Mouse (Mus musculus): Measurements from ENCODE around the gene Gm10097. TPM values are rescaled to one million over a fixed set of nuclear protein-coding genes. Genes with fewer than 3 reads are reported as not detected.

The Gm10097 gene
- polyA plus RNA-seq, 1 experiment from 2014 or later = not detected

DNA sequence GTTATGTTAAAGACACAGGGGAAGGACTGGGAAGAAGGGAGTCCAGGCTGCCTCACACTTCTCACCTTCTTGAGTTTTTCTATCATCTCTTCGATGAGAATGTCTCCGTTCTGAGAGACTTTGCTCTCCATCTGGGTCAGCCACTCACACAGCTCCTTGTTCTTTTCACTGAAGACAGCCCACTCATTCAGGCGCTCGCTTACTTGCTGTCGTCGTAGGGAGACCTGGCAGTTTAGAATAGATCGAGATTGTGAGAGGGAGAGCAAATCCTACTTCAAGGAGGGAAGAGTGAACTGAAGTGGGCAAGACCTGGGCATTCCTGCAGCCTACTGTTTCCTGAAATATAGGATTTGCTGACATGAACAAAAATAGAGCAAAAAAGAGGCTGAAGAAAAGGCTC lies 6.7 kb downstream of the Gm10097 start:
- no peak overlapping the region for H3K9ac ChIP-seq (replicated peaks; ENCODE audit: low read length)
- WGBS = 90% methylated on average over 7 of the region's 7 CpGs
- no peak for ATAC-seq (ENCODE audit: low FRiP score, low TSS enrichment)
- H3K27me3 ChIP-seq (ENCODE audit: insufficient read depth, low read length) = no peaks in the 10 kb centered on the region
- H3K4me2 ChIP-seq (replicated peaks; ENCODE audit: low read depth, low read length) = no peak overlapping the region
- H3K27ac ChIP-seq (ENCODE audit: low read length) = no peak overlapping the region
- 0 out of 2 replicates have a peak, but pooled peaks cover 4% of the 10 kb centered on the region for H3K9me3 ChIP-seq (ENCODE audit: low read length)
- no peak overlapping the region for H3K4me3 ChIP-seq (ENCODE audit: low read length)
- 0 out of 2 replicates have a peak, but pooled peaks cover 4% of the 10 kb centered on the region for H3K4me1 ChIP-seq (ENCODE audit: insufficient read depth, low read length)
- H3K36me3 ChIP-seq (ENCODE audit: insufficient read depth, low read length) = no peaks in the 10 kb centered on the region

- WGBS = 49% methylated on average over 9 of the region's 9 CpGs
- Histone ChIP-seq H3K36me3 (ENCODE audit: insufficient read depth, low read length) (no peaks in the 10 kb centered on the region), H3K27ac (ENCODE audit: low read length) (peak overlapping the region; percentile 28), H3K4me2 (replicated peaks; ENCODE audit: low read depth, low read length) (no peak overlapping the region), H3K9ac (replicated peaks; ENCODE audit: low read length) (no peak overlapping the region), H3K4me1 (ENCODE audit: insufficient read depth, low read length) (0 out of 2 replicates have a peak, but pooled peaks cover 4% of the 10 kb centered on the region), H3K9me3 (ENCODE audit: low read length) (no peaks in the 10 kb centered on the region), H3K27me3 (ENCODE audit: insufficient read depth, low read length) (no peaks in the 10 kb centered on the region), H3K4me3 (ENCODE audit: low read length) (no peak overlapping the region)
- ATAC-seq (ENCODE audit: low FRiP score, low TSS enrichment) = peak; percentile 84
Measured at GRCm38 (mm10) chr10:5079945-5080468, 11.0 kb downstream of the Gm10097 start.

DNA sequence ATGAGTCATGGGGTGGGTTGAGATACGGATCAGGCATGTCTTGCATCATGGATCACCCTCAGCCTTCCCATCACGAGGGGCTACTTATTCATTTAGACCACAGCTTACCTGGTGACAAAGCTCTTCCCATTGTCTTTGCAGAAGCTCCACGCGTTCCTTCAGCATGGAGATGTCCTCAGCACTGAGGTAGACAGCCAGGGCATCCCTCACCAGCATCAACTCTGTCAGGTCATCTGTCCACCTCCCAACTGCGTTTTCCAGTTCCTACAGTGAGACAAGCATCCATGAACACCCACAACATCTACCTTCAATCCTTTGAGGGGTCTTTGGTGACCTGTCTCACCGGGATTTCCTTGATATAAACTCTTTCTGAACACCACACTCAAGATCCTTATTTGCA lies 14.7 kb downstream of the Gm10097 start:
- H3K9me3 ChIP-seq (ENCODE audit: low read length) = no peaks in the 10 kb centered on the region
- no peak overlapping the region for H3K27ac ChIP-seq (ENCODE audit: low read length)
- no peak overlapping the region for H3K9ac ChIP-seq (replicated peaks; ENCODE audit: low read length)
- H3K4me2 ChIP-seq (replicated peaks; ENCODE audit: low read depth, low read length) = no peak overlapping the region
- H3K27me3 ChIP-seq (ENCODE audit: insufficient read depth, low read length) = no peaks in the 10 kb centered on the region
- H3K4me1 ChIP-seq (ENCODE audit: insufficient read depth, low read length) = peaks cover 6% of the 10 kb centered on the region; the same call in 1 of the 2 replicates
- H3K36me3 ChIP-seq (ENCODE audit: insufficient read depth, low read length) = no peaks in the 10 kb centered on the region
- WGBS = 88% methylated on average over 6 of the region's 6 CpGs
- no peak for ATAC-seq (ENCODE audit: low FRiP score, low TSS enrichment)
- H3K4me3 ChIP-seq (ENCODE audit: low read length) = no peak overlapping the region

GRCm38 (mm10) chr10:5085792-5086191 lies 16.8 kb downstream of the Gm10097 start:
- Histone ChIP-seq H3K9me3 (ENCODE audit: low read length) (no peaks in the 10 kb centered on the region), H3K4me3 (ENCODE audit: low read length) (no peak overlapping the region), H3K4me1 (ENCODE audit: insufficient read depth, low read length) (peaks cover 2% of the 10 kb centered on the region; the same call in 1 of the 2 replicates), H3K36me3 (ENCODE audit: insufficient read depth, low read length) (no peaks in the 10 kb centered on the region), H3K27ac (ENCODE audit: low read length) (no peak overlapping the region), H3K9ac (replicated peaks; ENCODE audit: low read length) (no peak overlapping the region), H3K27me3 (ENCODE audit: insufficient read depth, low read length) (no peaks in the 10 kb centered on the region), H3K4me2 (replicated peaks; ENCODE audit: low read depth, low read length) (no peak overlapping the region)
- peak; percentile 84 for ATAC-seq (ENCODE audit: low FRiP score, low TSS enrichment)
- 59% methylated on average over 5 of the region's 5 CpGs for WGBS

DNA sequence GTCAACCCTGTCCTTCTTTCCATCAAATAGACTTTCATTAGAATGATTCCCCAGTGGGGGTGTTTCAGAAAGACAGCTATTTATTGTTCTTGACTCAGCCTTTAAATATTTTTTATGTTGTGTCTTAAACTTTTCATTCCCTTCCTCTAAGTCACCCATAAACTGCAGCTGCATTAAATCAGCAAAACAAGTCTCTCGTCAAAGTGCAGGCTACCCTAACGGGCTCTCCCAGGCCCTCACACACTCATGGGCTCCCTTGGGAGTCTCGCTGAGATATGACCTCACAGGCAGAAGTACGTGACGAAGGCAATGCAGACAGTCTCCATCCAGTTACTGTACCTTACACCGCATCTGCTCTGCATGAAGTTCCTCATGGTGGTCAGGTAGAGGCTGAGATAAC lies 17.3 kb downstream of the Gm10097 start:
- H3K4me1 ChIP-seq (ENCODE audit: insufficient read depth, low read length) = peaks cover 2% of the 10 kb centered on the region; the same call in 1 of the 2 replicates
- H3K4me2 ChIP-seq (replicated peaks; ENCODE audit: low read depth, low read length) = no peak overlapping the region
- no peak overlapping the region for H3K4me3 ChIP-seq (ENCODE audit: low read length)
- no peaks in the 10 kb centered on the region for H3K9me3 ChIP-seq (ENCODE audit: low read length)
- WGBS = 42% methylated on average over 6 of the region's 6 CpGs
- H3K27ac ChIP-seq (ENCODE audit: low read length) = no peak overlapping the region
- no peaks in the 10 kb centered on the region for H3K36me3 ChIP-seq (ENCODE audit: insufficient read depth, low read length)
- H3K27me3 ChIP-seq (ENCODE audit: insufficient read depth, low read length) = no peaks in the 10 kb centered on the region
- ATAC-seq (ENCODE audit: low FRiP score, low TSS enrichment) = peak; percentile 83
- no peak overlapping the region for H3K9ac ChIP-seq (replicated peaks; ENCODE audit: low read length)

DNA sequence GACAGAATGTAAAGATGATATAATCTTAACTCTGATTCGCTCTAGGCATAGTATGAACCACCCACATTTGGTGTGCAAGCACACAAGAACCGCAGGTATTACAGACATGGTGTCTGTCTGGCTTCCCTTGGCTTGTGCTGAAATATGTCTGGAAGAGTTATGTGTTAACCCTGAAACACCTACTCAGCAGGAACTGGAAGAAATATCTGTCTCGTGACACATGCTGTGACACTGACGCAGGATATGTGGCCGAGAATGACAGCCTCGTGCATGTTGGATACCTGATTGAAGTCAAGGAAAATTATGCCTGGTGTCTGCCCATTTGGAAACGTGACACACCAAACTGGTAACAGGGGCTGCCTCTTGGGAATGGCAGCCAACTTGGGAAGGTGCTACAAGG lies 18.3 kb downstream of the Gm10097 start:
- peaks cover 2% of the 10 kb centered on the region; the same call in 1 of the 2 replicates for H3K4me1 ChIP-seq (ENCODE audit: insufficient read depth, low read length)
- no peak overlapping the region for H3K4me2 ChIP-seq (replicated peaks; ENCODE audit: low read depth, low read length)
- no peak overlapping the region for H3K9ac ChIP-seq (replicated peaks; ENCODE audit: low read length)
- no peaks in the 10 kb centered on the region for H3K36me3 ChIP-seq (ENCODE audit: insufficient read depth, low read length)
- no peaks in the 10 kb centered on the region for H3K9me3 ChIP-seq (ENCODE audit: low read length)
- WGBS = 73% methylated on average over 7 of the region's 7 CpGs
- no peak for ATAC-seq (ENCODE audit: low FRiP score, low TSS enrichment)
- H3K27ac ChIP-seq (ENCODE audit: low read length) = no peak overlapping the region
- H3K4me3 ChIP-seq (ENCODE audit: low read length) = no peak overlapping the region
- H3K27me3 ChIP-seq (ENCODE audit: insufficient read depth, low read length) = no peaks in the 10 kb centered on the region

DNA sequence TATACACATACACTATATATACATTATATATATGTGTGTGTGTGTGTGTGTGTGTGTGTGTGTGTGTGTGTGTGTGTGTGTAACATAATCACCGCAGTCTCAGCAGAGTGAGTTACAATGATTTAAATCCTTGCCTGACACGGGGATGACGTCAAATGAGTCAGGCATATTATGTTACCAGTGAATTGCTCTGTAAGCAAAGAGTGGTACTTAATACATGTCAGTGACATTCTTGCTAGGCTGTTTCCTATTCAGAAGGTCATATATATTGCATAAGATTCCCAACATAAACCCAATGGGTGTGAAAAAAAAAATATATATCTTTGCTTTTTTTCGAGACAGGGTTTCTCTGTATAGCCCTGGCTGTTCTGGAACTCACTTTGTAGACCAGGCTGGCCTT lies 20.1 kb downstream of the Gm10097 start:
- no peaks in the 10 kb centered on the region for H3K9me3 ChIP-seq (ENCODE audit: low read length)
- no peaks in the 10 kb centered on the region for H3K27me3 ChIP-seq (ENCODE audit: insufficient read depth, low read length)
- peaks cover 2% of the 10 kb centered on the region; the same call in 1 of the 2 replicates for H3K4me1 ChIP-seq (ENCODE audit: insufficient read depth, low read length)
- H3K9ac ChIP-seq (replicated peaks; ENCODE audit: low read length) = no peak overlapping the region
- H3K36me3 ChIP-seq (ENCODE audit: insufficient read depth, low read length) = no peaks in the 10 kb centered on the region
- H3K4me3 ChIP-seq (ENCODE audit: low read length) = no peak overlapping the region
- H3K27ac ChIP-seq (ENCODE audit: low read length) = no peak overlapping the region
- 45% methylated on average over 4 of the region's 4 CpGs for WGBS
- no peak; the same call in 1 of the 2 replicates for ATAC-seq (ENCODE audit: low FRiP score, low TSS enrichment)
- H3K4me2 ChIP-seq (replicated peaks; ENCODE audit: low read depth, low read length) = no peak overlapping the region

DNA sequence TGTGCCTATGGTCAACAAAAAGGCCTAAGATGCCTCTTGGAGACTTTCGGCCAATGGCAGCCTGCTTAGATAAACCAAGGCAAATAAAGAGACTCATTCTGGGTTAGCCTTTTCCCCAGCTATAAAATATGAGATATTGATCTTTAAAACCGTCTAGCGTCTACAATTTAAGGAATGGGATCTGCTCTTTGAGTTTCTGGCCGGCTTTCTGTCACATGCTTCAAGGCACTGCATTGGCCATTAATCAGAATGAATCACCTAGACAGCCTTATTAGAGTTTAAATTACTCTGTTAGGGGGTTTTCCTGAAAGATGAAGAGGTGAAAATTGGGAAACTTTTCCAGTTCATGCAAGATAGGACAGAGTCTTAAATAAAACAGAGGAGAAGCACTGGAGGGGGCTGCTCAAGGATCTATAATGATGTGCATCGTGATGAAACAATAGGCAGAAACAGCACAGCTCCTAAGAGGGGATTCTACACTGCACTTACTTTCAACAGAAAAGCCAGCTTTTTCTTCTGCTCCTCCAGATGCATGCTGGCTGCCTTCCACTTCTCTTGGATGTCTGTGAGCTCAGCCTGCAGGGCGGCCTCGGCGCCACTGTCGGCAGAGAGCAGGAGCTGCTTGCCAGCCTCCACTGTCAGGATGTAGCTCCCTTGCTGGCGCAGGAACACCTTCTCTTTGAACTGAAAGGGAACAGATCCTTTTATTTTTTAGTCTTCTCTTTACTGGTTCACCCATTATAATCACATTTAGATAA lies 28.2 kb downstream of the Gm10097 start:
- H3K36me3 ChIP-seq (ENCODE audit: insufficient read depth, low read length) = no peaks in the 10 kb centered on the region
- H3K27me3 ChIP-seq (ENCODE audit: insufficient read depth, low read length) = no peaks in the 10 kb centered on the region
- WGBS = 36% methylated on average over 10 of the region's 10 CpGs
- peak; percentile 59; the same call in 1 of the 2 replicates for ATAC-seq (ENCODE audit: low FRiP score, low TSS enrichment)
- H3K4me1 ChIP-seq (ENCODE audit: insufficient read depth, low read length) = no peaks in the 10 kb centered on the region; the same call in 1 of the 2 replicates
- no peaks in the 10 kb centered on the region for H3K9me3 ChIP-seq (ENCODE audit: low read length)
- H3K4me3 ChIP-seq (ENCODE audit: low read length) = no peak overlapping the region
- no peak overlapping the region for H3K9ac ChIP-seq (replicated peaks; ENCODE audit: low read length)
- no peak overlapping the region for H3K27ac ChIP-seq (ENCODE audit: low read length)
- no peak overlapping the region for H3K4me2 ChIP-seq (replicated peaks; ENCODE audit: low read depth, low read length)

DNA sequence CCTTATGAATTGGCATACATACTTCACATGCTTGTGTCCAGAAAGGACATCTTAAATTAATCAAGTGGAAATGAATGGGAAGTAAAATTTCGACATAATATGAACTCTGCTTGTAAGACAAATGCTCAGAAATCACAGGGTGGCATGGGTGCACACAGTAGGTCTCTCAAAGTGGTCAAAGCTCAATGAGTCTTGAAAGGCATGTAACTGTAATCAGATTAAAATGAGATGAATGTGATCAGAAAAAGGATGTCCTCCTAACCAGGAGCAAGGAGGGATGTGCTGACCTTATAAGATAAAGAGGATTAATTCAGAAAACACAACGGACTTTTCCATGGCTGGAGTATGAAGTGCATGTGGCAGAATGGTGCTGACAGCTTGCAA lies 28.8 kb downstream of the Gm10097 start:
- WGBS = 54% methylated on average over 2 of the region's 2 CpGs
- no peak overlapping the region for H3K4me2 ChIP-seq (replicated peaks; ENCODE audit: low read depth, low read length)
- H3K27ac ChIP-seq (ENCODE audit: low read length) = no peak overlapping the region
- H3K27me3 ChIP-seq (ENCODE audit: insufficient read depth, low read length) = no peaks in the 10 kb centered on the region
- H3K36me3 ChIP-seq (ENCODE audit: insufficient read depth, low read length) = no peaks in the 10 kb centered on the region
- H3K9ac ChIP-seq (replicated peaks; ENCODE audit: low read length) = no peak overlapping the region
- no peak overlapping the region for H3K4me3 ChIP-seq (ENCODE audit: low read length)
- no peak for ATAC-seq (ENCODE audit: low FRiP score, low TSS enrichment)
- no peaks in the 10 kb centered on the region for H3K9me3 ChIP-seq (ENCODE audit: low read length)
- no peaks in the 10 kb centered on the region; the same call in 1 of the 2 replicates for H3K4me1 ChIP-seq (ENCODE audit: insufficient read depth, low read length)

GRCm38 (mm10) chr10:5110773-5111172 lies 41.8 kb downstream of the Gm10097 start:
- 85% methylated on average over 5 of the region's 5 CpGs for WGBS
- ATAC-seq (ENCODE audit: low FRiP score, low TSS enrichment) = no peak
- H3K9me3 ChIP-seq (ENCODE audit: low read length) = peaks cover 4% of the 10 kb centered on the region; the same call in 1 of the 2 replicates

More at GRCm38 (mm10) chr10:5110773-5111172, 41.8 kb downstream of the Gm10097 start:
- no peaks in the 10 kb centered on the region for H3K27me3 ChIP-seq (ENCODE audit: insufficient read depth, low read length)
- H3K4me1 ChIP-seq (ENCODE audit: insufficient read depth, low read length) = no peaks in the 10 kb centered on the region
- H3K27ac ChIP-seq (ENCODE audit: low read length) = no peak overlapping the region
- peaks cover 16% of the 10 kb centered on the region; the same call in 1 of the 2 replicates for H3K36me3 ChIP-seq (ENCODE audit: insufficient read depth, low read length)
- H3K4me3 ChIP-seq (ENCODE audit: low read length) = no peak overlapping the region
- H3K4me2 ChIP-seq (replicated peaks; ENCODE audit: low read depth, low read length) = no peak overlapping the region
- no peak overlapping the region for H3K9ac ChIP-seq (replicated peaks; ENCODE audit: low read length)
